Mouse (Mus musculus) right cerebral cortex, postnatal 14 days (tissue): ENCODE data around the gene Krtap28-13.

Source experiments
- DNase-seq: peaks from one replicate; pipeline ENCODE4 v3.0.0; 2022

Gene Krtap28-13

DNA sequence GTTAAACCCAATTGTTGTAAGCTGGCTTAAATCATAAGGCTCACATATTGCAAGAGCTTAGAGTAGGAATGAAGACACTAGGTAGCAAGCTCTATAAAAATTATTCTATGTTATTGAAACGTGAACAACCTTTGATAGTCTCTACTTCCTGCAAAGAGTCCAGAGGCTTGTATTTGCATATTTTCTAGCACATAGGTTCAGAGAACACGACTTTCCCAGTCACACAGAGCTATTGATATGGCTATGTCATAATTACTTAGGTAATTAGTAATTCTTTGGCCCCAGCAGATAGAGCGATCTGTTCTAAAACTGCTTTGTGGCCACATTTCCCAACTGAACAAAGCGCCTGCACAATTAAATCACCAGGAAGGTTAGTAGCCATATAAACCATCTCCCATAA lies 36.2 kb downstream of the Krtap28-13 start:
- DNase-seq = no peak

GRCm38 (mm10) chr1:83099160-83099559 lies 38.4 kb downstream of the Krtap28-13 start:
- no peak for DNase-seq

GRCm38 (mm10) chr1:83099580-83100137 lies 38.9 kb downstream of the Krtap28-13 start:
- DNase-seq = no peak

DNA sequence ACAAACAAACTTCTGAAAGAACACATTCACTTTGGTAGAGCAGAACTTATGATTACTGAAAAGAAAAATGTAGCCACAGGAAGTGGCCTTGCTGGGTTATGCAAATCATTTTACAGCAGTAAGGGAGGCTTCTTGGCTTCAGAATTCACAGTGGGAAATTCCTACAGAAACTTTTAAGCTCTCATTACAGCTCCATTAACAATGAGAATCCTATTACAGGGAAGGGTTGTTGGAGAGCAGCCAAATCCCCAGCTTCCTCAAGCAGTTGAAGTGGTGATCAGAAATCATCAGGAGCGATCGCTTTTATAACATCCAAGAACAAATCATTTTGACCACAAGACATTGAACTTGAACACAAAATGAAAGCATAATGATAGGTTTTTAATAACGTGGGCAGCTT lies 41.2 kb downstream of the Krtap28-13 start:
- no peak for DNase-seq

DNA sequence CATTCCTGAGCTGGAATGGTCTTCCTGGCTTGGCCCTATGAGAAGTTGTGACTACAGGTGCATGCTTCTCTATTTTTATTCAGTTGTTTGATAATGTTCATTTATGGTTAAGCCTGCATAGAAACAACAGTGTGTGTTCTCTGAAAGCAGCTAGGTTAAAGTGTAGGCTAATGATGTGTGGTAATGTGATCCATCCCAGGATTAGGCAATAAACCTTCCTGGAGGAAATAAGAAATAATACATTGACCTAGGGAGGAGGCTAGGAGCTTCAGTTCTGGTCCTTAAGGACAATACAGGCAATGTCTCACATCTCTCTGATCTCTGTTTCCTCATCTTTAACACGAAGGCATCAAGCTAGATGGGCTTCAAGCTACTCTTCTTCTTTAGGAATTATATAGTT lies 44.7 kb downstream of the Krtap28-13 start:
- no peak for DNase-seq

- DNase-seq = no peak
These were observed 46.8 kb downstream of the Krtap28-13 start for GRCm38 (mm10) chr1:83107410-83107978.

DNA sequence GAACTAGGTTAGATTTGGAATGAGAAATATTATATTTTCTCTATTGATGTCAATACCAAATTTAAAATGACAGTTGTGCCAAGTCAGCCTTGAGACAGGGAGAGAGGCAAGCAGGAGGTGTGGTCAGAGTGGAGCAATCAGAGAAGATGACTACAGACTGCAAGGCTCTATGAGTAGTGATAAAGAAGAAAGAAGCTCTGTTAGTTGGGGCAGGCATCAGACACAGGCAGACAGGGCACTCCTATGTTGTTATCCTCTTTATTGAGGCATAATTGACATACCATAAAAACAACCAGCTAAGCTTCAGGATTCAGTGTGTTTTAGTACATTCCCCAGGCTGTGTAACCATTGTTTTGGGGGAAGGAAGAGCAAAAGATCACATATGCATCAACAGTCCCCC lies 50.3 kb downstream of the Krtap28-13 start:
- no peak for DNase-seq
